Mouse (Mus musculus) stomach, embryonic 14.5 days (tissue): Measurements from ENCODE around the gene Gm21760. TPM values are rescaled to one million over a fixed set of nuclear protein-coding genes. Genes with fewer than 3 reads are reported as not detected.
"Not testable (repeated sequence)": the region's sequence is repeated elsewhere in the genome, so short reads cannot be mapped to it uniquely, and the experiment has no call there.

Experiments
- ATAC-seq: fragments of 200-750 bp; cut with Nextera tagmentation; 2 replicates; pipeline ENCODE4 v1.8.0; 2017; ENCODE audit warnings: low read depth, moderate TSS enrichment; ENCODE audit not compliant: insufficient number of reproducible peaks, insufficient read depth, low FRiP score
- H3K27ac ChIP-seq: fragments of 300-500 bp; sonication (generic); 2 replicates; pipeline ENCODE4 v1.5.1; 2014; ENCODE audit warnings: mild to moderate bottlenecking, low read length, moderate library complexity, mixed read lengths
- H3K27me3 ChIP-seq: fragments of 300-500 bp; sonication (generic); 2 replicates; pipeline ENCODE4 v1.6.1; 2014; ENCODE audit warnings: low read length, control low read depth, mixed read lengths; ENCODE audit not compliant: control insufficient read depth, insufficient read depth
- H3K36me3 ChIP-seq: fragments of 300-500 bp; sonication (generic); 2 replicates; pipeline ENCODE4 v1.6.1; 2014; ENCODE audit warnings: mild to moderate bottlenecking, control low read depth, low read length, moderate library complexity, mixed read lengths; ENCODE audit not compliant: control insufficient read depth, insufficient read depth
- H3K4me1 ChIP-seq: fragments of 300-500 bp; sonication (generic); 2 replicates; pipeline ENCODE4 v1.6.1; 2014; ENCODE audit warnings: low read length, control low read depth, mixed read lengths; ENCODE audit not compliant: control insufficient read depth, insufficient read depth
- H3K4me2 ChIP-seq: fragments of 300-500 bp; sonication (generic); replicated peaks from 2 replicates; pipeline ENCODE4 v1.6.1; 2014; ENCODE audit warnings: low read depth, low read length, control low read depth
- H3K4me3 ChIP-seq: fragments of 300-500 bp; sonication (generic); 2 replicates; pipeline ENCODE4 v1.5.1; 2014; ENCODE audit warnings: low read depth, low read length, control low read depth
- H3K9ac ChIP-seq: fragments of 300-500 bp; sonication (generic); replicated peaks from 2 replicates; pipeline ENCODE4 v1.6.1; 2014; ENCODE audit warnings: low read depth, mild to moderate bottlenecking, control low read depth, low read length, moderate library complexity, mixed read lengths
- H3K9me3 ChIP-seq: fragments of 300-500 bp; sonication (generic); 2 replicates; pipeline ENCODE4 v1.6.1; 2016; ENCODE audit warnings: low read depth, low read length, control low read depth; ENCODE audit not compliant: control insufficient read depth
- WGBS: fragments of 180-500 bp; shearing (Covaris S2); extraction: QIAGEN DNeasy Blood & Tissue Kit; methylation state at CpG from one replicate; pipeline ENCODE4 v1.1.7; 2014; 5-methylcytosine and 5-hydroxymethylcytosine counted together
- polyA plus RNA-seq: library from polyadenylated mRNA; unstranded; fragments of >200 nt; fragmentation: Nextera tagmentation; extraction: Ambion mirVana; gene quantifications from 2 replicates; pipeline ENCODE4 v1.2.1, GENCODE M21; 2014

Gene Gm21760
- polyA plus RNA-seq: not detected in 2 replicates

- not testable (repeated sequence) for H3K27me3 ChIP-seq, H3K9ac ChIP-seq, H3K36me3 ChIP-seq, H3K4me1 ChIP-seq, H3K4me3 ChIP-seq, H3K27ac ChIP-seq, H3K4me2 ChIP-seq, H3K9me3 ChIP-seq, ATAC-seq
- no CpG with 5 or more reads among the region's 6 CpGs for WGBS
Observed at GRCm38 (mm10) chrY:80133479-80133878, at the start of gene Gm21760. Gm21760 (plus strand) TSS chrY:80133779.
